Mouse (Mus musculus) sigmoid colon, adult 10 weeks (tissue): ENCODE data around the gene Pnp2. TPM values are rescaled to one million over a fixed set of nuclear protein-coding genes. Genes with fewer than 3 reads are reported as not detected.

Experiments
- polyA plus RNA-seq: library from polyadenylated mRNA; stranded (reverse); fragments of 350-450 nt; fragmentation: Illumina TruSeq; extraction: RNeasy Lipid Tissue Mini Kit (QIAGEN cat#74804); gene quantifications from one replicate; pipeline ENCODE4 v1.2.3, GENCODE M21; 2014; ENCODE audit warnings: low read depth, low replicate concordance

Gene Pnp2
- 10.6 TPM for polyA plus RNA-seq

GRCm38 (mm10) chr14:50955942-50956508 is at the start of gene Pnp2:
TSS of gene Pnp2 (plus strand) at chr14:50955992.

GRCm38 (mm10) chr14:50924281-50925064 is 31.3 kb upstream of the Pnp2 start, which contains the start of the genes Osgep and Apex1:
TSS of gene Osgep (minus strand) at chr14:50924893.
TSS of gene Apex1 (plus strand) at chr14:50924968.

GRCm38 (mm10) chr14:50930754-50931492 is 24.9 kb upstream of the Pnp2 start, which contains the start of the genes Pip4p1 and Pnp:
TSS of gene Pip4p1 (minus strand) at chr14:50930856.
TSS of gene Pnp (plus strand) at chr14:50931082.

GRCm38 (mm10) chr14:50943932-50944667 is 11.7 kb upstream of the Pnp2 start, which contains the start of gene Gm49342:
TSS of gene Gm49342 (plus strand) at chr14:50944517.

GRCm38 (mm10) chr14:51007152-51007801 is 51.5 kb downstream of the Pnp2 start, which contains the start of gene Rnase10:
TSS of gene Rnase10 (plus strand) at chr14:51007751.

Other genes starting within 250 kb of the Pnp2 start
- not detected for gene Olfr748, start 248.6 kb upstream of the Pnp2 start, polyA plus RNA-seq
- gene Olfr749, start 210.9 kb upstream of the Pnp2 start, polyA plus RNA-seq: not detected
- gene Ttc5, start 170.5 kb upstream of the Pnp2 start, polyA plus RNA-seq: 31.4 TPM
- not detected for gene Ccnb1ip1, start 148.3 kb upstream of the Pnp2 start, polyA plus RNA-seq
- gene Parp2, start 148.2 kb upstream of the Pnp2 start, polyA plus RNA-seq: 62.1 TPM
- gene Tep1, start 85.4 kb upstream of the Pnp2 start, polyA plus RNA-seq: 53.8 TPM
- gene Klhl33, start 58.5 kb upstream of the Pnp2 start, polyA plus RNA-seq: 2.2 TPM
- gene Osgep, start 31.1 kb upstream of the Pnp2 start, polyA plus RNA-seq: 13.2 TPM
- 12.7 TPM for gene Apex1, start 31.0 kb upstream of the Pnp2 start, polyA plus RNA-seq
- gene Pip4p1, start 25.1 kb upstream of the Pnp2 start, polyA plus RNA-seq: 26.2 TPM
- 68.2 TPM for gene Pnp, start 24.9 kb upstream of the Pnp2 start, polyA plus RNA-seq
- not detected for gene Gm49342, start 11.5 kb upstream of the Pnp2 start, polyA plus RNA-seq
- 0.38 TPM for gene Rnase10, start 51.8 kb downstream of the Pnp2 start, polyA plus RNA-seq
- gene Rnase9, start 85.9 kb downstream of the Pnp2 start, polyA plus RNA-seq: 0.38 TPM
- gene Rnase11, start 94.2 kb downstream of the Pnp2 start, polyA plus RNA-seq: not detected
- 1.1 TPM for gene Rnase12, start 101.7 kb downstream of the Pnp2 start, polyA plus RNA-seq
- gene Olfr750, start 118.4 kb downstream of the Pnp2 start, polyA plus RNA-seq: not detected
- gene Rnase4, start 135.1 kb downstream of the Pnp2 start, polyA plus RNA-seq: 381 TPM
- gene Ang, start 135.2 kb downstream of the Pnp2 start, polyA plus RNA-seq: 14.5 TPM
- gene Eddm3b, start 158.4 kb downstream of the Pnp2 start, polyA plus RNA-seq: not detected
- gene Rnase6, start 167.9 kb downstream of the Pnp2 start, polyA plus RNA-seq: 10.4 TPM
- 11.5 TPM for gene Rnase1, start 190.8 kb downstream of the Pnp2 start, polyA plus RNA-seq
- 2.9 TPM for gene Rnase2b, start 206.3 kb downstream of the Pnp2 start, polyA plus RNA-seq
- gene Ang2, start 243.2 kb downstream of the Pnp2 start, polyA plus RNA-seq: not detected
- gene Ear14, start 247.4 kb downstream of the Pnp2 start, polyA plus RNA-seq: not detected